Mouse (Mus musculus) lung, postnatal 0 days (tissue): Measurements from ENCODE around the gene Gadd45a. TPM values are rescaled to one million over a fixed set of nuclear protein-coding genes. Genes with fewer than 3 reads are reported as not detected.
"Not testable (repeated sequence)": the region's sequence is repeated elsewhere in the genome, so short reads cannot be mapped to it uniquely, and the experiment has no call there.

Experiments
- ATAC-seq: fragments of 200-750 bp; cut with Nextera tagmentation; 2 replicates; pipeline ENCODE4 v1.8.0; 2017; ENCODE audit warnings: moderate library complexity
- DNase-seq: peaks from one replicate; pipeline ENCODE4 v3.0.0-alpha.2; 2016; ENCODE audit warnings: low spot score
- H3K27ac ChIP-seq: fragments of 300-500 bp; sonication (generic); 2 replicates; pipeline ENCODE4 v1.5.1; 2014; ENCODE audit warnings: antibody characterized with exemption, mild to moderate bottlenecking, low read length, mixed read lengths
- H3K27me3 ChIP-seq: fragments of 300-500 bp; sonication (generic); replicated peaks from 2 replicates; pipeline ENCODE4 v1.6.1; 2014; ENCODE audit warnings: low read length, mixed read lengths; ENCODE audit not compliant: insufficient read depth
- H3K36me3 ChIP-seq: fragments of 300-500 bp; sonication (generic); 2 replicates; pipeline ENCODE4 v1.6.1; 2014; ENCODE audit warnings: low read length, mixed read lengths; ENCODE audit not compliant: insufficient read depth
- H3K4me1 ChIP-seq: fragments of 300-500 bp; sonication (generic); 2 replicates; pipeline ENCODE4 v1.6.1; 2014; ENCODE audit warnings: antibody characterized with exemption, low read depth, low read length, mixed read lengths; ENCODE audit not compliant: insufficient read depth
- H3K4me2 ChIP-seq: fragments of 300-500 bp; sonication (generic); replicated peaks from 2 replicates; pipeline ENCODE4 v1.6.1; 2014; ENCODE audit warnings: low read depth, mild to moderate bottlenecking, low read length, moderate library complexity, mixed read lengths
- H3K4me3 ChIP-seq: fragments of 300-500 bp; sonication (generic); 2 replicates; pipeline ENCODE4 v1.5.1; 2014; ENCODE audit warnings: low read depth, low read length
- H3K9ac ChIP-seq: fragments of 300-500 bp; sonication (generic); replicated peaks from 2 replicates; pipeline ENCODE4 v1.6.1; 2014; ENCODE audit warnings: low read depth, mild to moderate bottlenecking
- H3K9me3 ChIP-seq: fragments of 300-500 bp; sonication (generic); 2 replicates; pipeline ENCODE4 v1.6.1; 2016; ENCODE audit warnings: low read length, mixed read lengths
- CTCF ChIP-seq: IDR thresholded peaks from 2 replicates; pipeline ENCODE4 v1.5.1; 2016; ENCODE audit warnings: antibody characterized with exemption, mild to moderate bottlenecking
- EP300 ChIP-seq: IDR thresholded peaks from 2 replicates; pipeline ENCODE4 v1.6.1; 2016; ENCODE audit warnings: antibody characterized with exemption, mild to moderate bottlenecking, control low read depth
- WGBS: fragments of 180-500 bp; shearing (Covaris S2); extraction: QIAGEN DNeasy Blood & Tissue Kit; methylation state at CpG from one replicate; pipeline ENCODE4 v1.1.7; 2014; 5-methylcytosine and 5-hydroxymethylcytosine counted together
- polyA plus RNA-seq: library from polyadenylated mRNA; unstranded; fragments of >200 nt; fragmentation: Nextera tagmentation; extraction: Ambion mirVana; gene quantifications from 2 replicates; pipeline ENCODE4 v1.2.1, GENCODE M21; 2015

The Gadd45a gene
- polyA plus RNA-seq, 1 experiment from 2014 or later: 34.7 TPM

DNA sequence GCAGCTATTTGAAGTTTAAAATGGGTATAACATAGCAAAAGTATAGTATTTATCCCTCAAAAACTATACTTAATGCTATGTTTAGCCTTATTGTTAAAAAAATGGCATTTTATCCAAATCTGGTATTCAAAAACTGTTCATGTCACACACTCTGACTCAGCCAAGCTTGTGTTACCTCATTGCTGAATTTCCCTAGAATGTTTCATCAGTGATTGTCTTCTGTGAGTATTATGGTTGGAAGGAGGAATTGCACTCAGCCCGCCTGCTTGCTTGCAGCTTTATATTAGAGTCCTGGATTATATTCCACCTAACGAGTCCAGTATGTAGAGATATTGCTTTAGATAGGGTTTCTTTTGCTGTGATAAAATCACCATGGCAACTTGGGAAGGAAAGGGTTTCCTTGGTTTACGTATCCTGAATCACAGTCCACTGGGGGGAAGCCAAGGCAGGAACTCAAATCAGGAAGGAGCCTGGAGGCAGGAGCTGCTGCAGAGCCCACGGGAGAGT lies 3.7 kb upstream of the Gadd45a start:
- no peak for TF ChIP-seq EP300
- no peak for TF ChIP-seq CTCF
- no peaks in the 10 kb centered on the region for H3K36me3 ChIP-seq
- H3K27me3 ChIP-seq: no peaks in the 10 kb centered on the region
- H3K9me3 ChIP-seq: no peaks in the 10 kb centered on the region
- H3K4me2 ChIP-seq: no peak overlapping the region
- no peak overlapping the region for H3K27ac ChIP-seq
- WGBS: 55% methylated on average over 4 of the region's 4 CpGs
- no peaks in the 10 kb centered on the region for H3K4me1 ChIP-seq
- no peak overlapping the region for H3K9ac ChIP-seq
- ATAC-seq: no peak
- H3K4me3 ChIP-seq: no peak overlapping the region
- DNase-seq: no peak

DNA sequence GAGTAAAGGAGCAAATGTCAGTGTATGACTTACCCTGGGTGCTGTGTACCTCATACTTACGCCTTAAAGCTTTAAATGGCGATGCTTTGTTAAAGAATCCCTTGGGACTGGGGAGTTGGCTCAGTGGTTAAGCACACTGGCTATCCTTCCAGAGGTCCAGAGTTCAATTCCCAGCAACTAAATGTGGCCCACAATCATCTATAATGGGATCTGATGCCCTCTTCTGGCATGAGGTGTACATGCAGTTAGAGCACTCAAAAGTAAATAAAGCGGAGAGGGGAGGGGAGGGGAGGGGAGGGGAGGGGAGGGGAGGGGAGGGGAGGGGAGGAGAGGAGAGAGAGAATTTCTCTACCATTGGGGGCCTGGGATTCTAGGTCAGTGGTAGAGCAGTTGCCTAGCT lies 1.7 kb upstream of the Gadd45a start:
- Histone ChIP-seq H3K4me1 (no peaks in the 10 kb centered on the region), H3K36me3 (no peaks in the 10 kb centered on the region), H3K9ac (no peak overlapping the region), H3K9me3 (no peaks in the 10 kb centered on the region), H3K4me2 (no peak overlapping the region), H3K27me3 (no peaks in the 10 kb centered on the region), H3K27ac (no peak overlapping the region), H3K4me3 (no peak overlapping the region)
- no peak for DNase-seq
- ATAC-seq: no peak
- WGBS: 98% methylated on average over 2 of the region's 3 CpGs
- no peak for TF ChIP-seq EP300
- TF ChIP-seq CTCF: peak; percentile 11; the same call in 1 of the 2 replicates

GRCm38 (mm10) chr6:67036356-67036811 lies 873 bp downstream of the Gadd45a start:
- under 1% methylated on average over 29 of the region's 29 CpGs for WGBS
- peak overlapping the region; percentile 92 for H3K27ac ChIP-seq
- TF ChIP-seq CTCF: peak; percentile 82
- no peak for TF ChIP-seq EP300
- H3K4me1 ChIP-seq: no peaks in the 10 kb centered on the region
- peak overlapping the region; percentile 81 for H3K4me3 ChIP-seq
- H3K27me3 ChIP-seq: no peaks in the 10 kb centered on the region
- peak overlapping the region; percentile 90 for H3K4me2 ChIP-seq
- no peaks in the 10 kb centered on the region for H3K9me3 ChIP-seq
- no peaks in the 10 kb centered on the region for H3K36me3 ChIP-seq
- H3K9ac ChIP-seq: peak overlapping the region; percentile 63
- ATAC-seq (peak; percentile 74), DNase-seq (peak; percentile 94)

DNA sequence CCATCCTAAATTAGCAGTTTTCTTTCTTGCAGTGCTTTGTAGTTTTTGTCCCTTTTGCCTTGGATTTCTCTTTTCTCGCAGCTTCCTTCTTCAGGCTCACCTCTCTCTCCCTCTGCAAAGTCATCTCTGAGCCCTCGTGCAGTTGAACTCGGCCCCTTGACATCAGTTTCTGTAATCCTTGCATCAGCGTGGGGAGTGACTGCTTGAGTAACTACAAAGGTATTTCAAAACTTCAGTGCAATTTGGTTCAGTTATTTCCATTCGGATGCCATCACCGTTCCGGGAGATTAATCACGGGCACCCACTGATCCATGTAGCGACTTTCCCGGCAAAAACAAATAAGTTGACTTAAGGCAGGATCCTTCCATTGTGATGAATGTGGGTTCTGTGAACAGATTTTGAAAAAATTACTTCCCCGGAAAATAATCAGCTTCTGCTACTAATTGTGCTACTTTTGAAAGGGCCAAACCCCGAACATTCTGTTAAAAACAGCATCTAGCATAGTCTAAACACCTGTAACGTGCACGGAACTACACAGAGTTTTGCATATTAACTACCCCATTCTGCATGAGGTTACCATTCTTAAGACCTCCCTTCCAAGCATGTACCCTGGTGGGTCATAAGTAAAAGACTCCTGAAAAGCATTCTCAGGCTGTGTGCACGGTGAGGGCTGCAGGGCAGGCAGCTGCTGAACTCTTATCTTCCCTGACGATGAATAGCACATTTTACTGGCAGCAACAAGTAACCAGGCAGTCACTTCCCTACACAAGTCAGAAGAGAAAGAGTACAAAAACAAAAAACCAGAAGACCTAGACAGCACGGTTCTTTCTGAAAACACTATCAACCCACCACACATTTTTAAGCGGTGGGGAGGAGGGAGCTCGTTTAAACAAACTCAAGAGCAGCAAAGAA lies 1.6 kb downstream of the Gadd45a start:
- H3K36me3 ChIP-seq: no peaks in the 10 kb centered on the region
- no peaks in the 10 kb centered on the region for H3K4me1 ChIP-seq
- WGBS: 13% methylated on average over 19 of the region's 19 CpGs
- 0 out of 2 replicates have a peak overlapping the region, but pooled peaks have one; percentile 63 for H3K9ac ChIP-seq
- H3K4me3 ChIP-seq: peak overlapping the region; percentile 81
- H3K9me3 ChIP-seq: no peaks in the 10 kb centered on the region
- H3K27me3 ChIP-seq: no peaks in the 10 kb centered on the region
- DNase-seq (peak; percentile 72), ATAC-seq (no peak)
- TF ChIP-seq CTCF: no peak
- peak; percentile 59; the same call in 1 of the 2 replicates for TF ChIP-seq EP300
- H3K27ac ChIP-seq: peak overlapping the region; percentile 92
- H3K4me2 ChIP-seq: peak overlapping the region; percentile 90

- Histone ChIP-seq H3K36me3 (no peaks in the 10 kb centered on the region), H3K4me2 (no peak overlapping the region), H3K27ac (no peak overlapping the region), H3K9me3 (no peaks in the 10 kb centered on the region), H3K9ac (no peak overlapping the region), H3K4me3 (no peak overlapping the region), H3K27me3 (no peaks in the 10 kb centered on the region), H3K4me1 (no peaks in the 10 kb centered on the region)
- 66% methylated on average over 7 of the region's 7 CpGs for WGBS
- no peak for ATAC-seq
- DNase-seq: no peak
- TF ChIP-seq CTCF: no peak
- TF ChIP-seq EP300: no peak
Measured at GRCm38 (mm10) chr6:67034331-67035130, 2.7 kb downstream of the Gadd45a start.

- H3K9ac ChIP-seq: no peak overlapping the region
- ATAC-seq: no peak
- H3K27me3 ChIP-seq: no peaks in the 10 kb centered on the region
- WGBS: 77% methylated on average over 4 of the region's 4 CpGs
- no peak overlapping the region for H3K27ac ChIP-seq
- no peak for TF ChIP-seq CTCF
- TF ChIP-seq EP300: no peak
- H3K4me2 ChIP-seq: no peak overlapping the region
- no peaks in the 10 kb centered on the region for H3K9me3 ChIP-seq
- DNase-seq: no peak
- no peaks in the 10 kb centered on the region for H3K4me1 ChIP-seq
- H3K4me3 ChIP-seq: no peak overlapping the region
- no peaks in the 10 kb centered on the region for H3K36me3 ChIP-seq
Measured at GRCm38 (mm10) chr6:67033604-67034003, 3.7 kb downstream of the Gadd45a start.

DNA sequence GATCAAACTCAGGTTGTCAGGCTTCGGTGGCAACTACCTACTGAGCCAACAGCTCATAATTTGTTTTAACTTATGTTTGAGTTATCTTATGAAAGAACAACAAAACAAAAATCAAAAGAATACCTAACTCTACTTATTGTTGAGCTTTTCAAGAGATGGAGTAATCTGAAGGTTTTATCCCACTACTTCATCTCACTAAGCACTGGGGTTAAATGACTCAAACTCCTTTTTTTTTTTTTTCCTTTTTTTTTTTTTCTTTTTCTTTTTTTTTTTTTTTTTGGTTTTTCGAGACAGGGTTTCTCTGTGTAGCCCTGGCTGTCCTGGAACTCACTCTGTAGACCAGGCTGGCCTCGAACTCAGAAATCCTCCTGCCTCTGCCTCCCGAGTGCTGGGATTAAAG lies 4.3 kb downstream of the Gadd45a start:
- H3K4me1 ChIP-seq, H3K9me3 ChIP-seq, H3K36me3 ChIP-seq, H3K27ac ChIP-seq, H3K9ac ChIP-seq, H3K27me3 ChIP-seq, ATAC-seq, H3K4me2 ChIP-seq, H3K4me3 ChIP-seq, DNase-seq: not testable (repeated sequence)
- 84% methylated on average over 3 of the region's 4 CpGs for WGBS

DNA sequence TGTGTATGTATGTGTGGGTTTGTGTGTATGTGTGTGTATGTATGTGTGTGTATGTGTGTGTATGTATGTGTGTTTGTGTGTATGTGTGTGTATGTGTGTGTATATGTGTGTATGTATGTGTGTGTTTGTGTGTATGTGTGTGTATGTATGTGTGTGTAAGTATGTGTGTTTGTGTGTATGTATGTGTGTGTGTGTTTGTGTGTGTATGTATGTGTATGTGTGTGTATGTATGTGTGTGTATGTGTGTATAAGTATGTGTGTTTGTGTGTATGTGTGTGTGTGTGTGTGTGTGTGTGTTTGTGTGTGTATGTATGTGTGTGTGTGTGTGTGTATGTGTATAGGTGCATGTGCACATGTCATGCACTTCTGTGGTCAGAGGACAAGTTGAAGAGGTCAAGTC lies 4.7 kb downstream of the Gadd45a start:
- not testable (repeated sequence) for H3K4me3 ChIP-seq, H3K9me3 ChIP-seq, ATAC-seq, H3K27ac ChIP-seq, H3K9ac ChIP-seq, DNase-seq, H3K27me3 ChIP-seq, H3K36me3 ChIP-seq, H3K4me2 ChIP-seq, H3K4me1 ChIP-seq
